Mouse (Mus musculus): ENCODE results near the gene Midn. TPM values are rescaled to one million over a fixed set of nuclear protein-coding genes. Genes with fewer than 3 reads are reported as not detected.

The Midn gene
- polyA plus RNA-seq, 1 experiment from 2014 or later: 20.3 TPM

GRCm38 (mm10) chr10:80186649-80187048 lies 38.6 kb downstream of the Midn start:
- no peaks in the 10 kb centered on the region for H3K79me2 ChIP-seq (ENCODE audit: inconsistent target)
- H3K36me3 ChIP-seq (ENCODE audit: inconsistent target): no peaks in the 10 kb centered on the region
- WGBS (ENCODE audit: missing documents): 22% methylated on average over 27 of the region's 27 CpGs
- H3K27ac ChIP-seq: no peak overlapping the region
- H3K4me3 ChIP-seq (ENCODE audit: inconsistent target): no peak overlapping the region

- Histone ChIP-seq H3K79me2 (ENCODE audit: inconsistent target) (no peaks in the 10 kb centered on the region), H3K27ac (no peak overlapping the region), H3K36me3 (ENCODE audit: inconsistent target) (no peaks in the 10 kb centered on the region), H3K4me3 (ENCODE audit: inconsistent target) (no peak overlapping the region)
- WGBS (ENCODE audit: missing documents): 90% methylated on average over 10 of the region's 10 CpGs
These were observed 39.7 kb downstream of the Midn start for GRCm38 (mm10) chr10:80187739-80188138.

DNA sequence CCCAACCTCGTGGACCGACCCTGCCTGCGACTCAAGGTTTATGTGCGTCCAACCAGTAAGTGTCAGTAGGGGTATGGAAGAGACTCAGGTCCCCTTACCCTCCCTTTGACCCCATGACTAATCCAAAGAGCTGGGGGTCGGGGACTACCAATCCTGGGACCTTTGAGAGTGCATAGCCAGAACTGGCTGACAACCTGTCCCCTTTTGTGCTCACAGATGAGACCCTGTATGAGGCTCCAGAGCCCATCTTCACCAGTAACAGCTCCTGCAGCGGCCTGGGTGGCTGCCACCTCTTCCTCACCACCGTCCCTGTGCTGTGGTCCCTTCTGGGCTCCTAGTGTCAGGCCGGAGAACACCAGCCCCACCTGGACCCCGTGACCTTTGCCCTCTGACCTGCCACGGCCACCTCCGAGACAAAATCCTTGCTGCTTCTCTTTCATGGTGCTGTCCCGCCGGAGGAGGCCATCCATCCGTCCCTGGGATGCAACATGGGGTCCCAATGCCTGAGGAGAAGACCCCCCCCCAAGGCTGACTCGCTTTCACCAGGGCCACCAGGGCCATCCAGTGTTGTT lies 40.5 kb downstream of the Midn start:
- Histone ChIP-seq H3K36me3 (ENCODE audit: inconsistent target) (no peaks in the 10 kb centered on the region), H3K79me2 (ENCODE audit: inconsistent target) (no peaks in the 10 kb centered on the region), H3K4me3 (ENCODE audit: inconsistent target) (no peak overlapping the region), H3K27ac (no peak overlapping the region)
- WGBS (ENCODE audit: missing documents): 89% methylated on average over 10 of the region's 15 CpGs

GRCm38 (mm10) chr10:80189999-80190398 lies 41.9 kb downstream of the Midn start:
- Histone ChIP-seq H3K79me2 (ENCODE audit: inconsistent target) (no peaks in the 10 kb centered on the region), H3K36me3 (ENCODE audit: inconsistent target) (no peaks in the 10 kb centered on the region), H3K4me3 (ENCODE audit: inconsistent target) (no peak overlapping the region), H3K27ac (no peak overlapping the region)
- WGBS (ENCODE audit: missing documents): 8% methylated on average over 21 of the region's 21 CpGs

DNA sequence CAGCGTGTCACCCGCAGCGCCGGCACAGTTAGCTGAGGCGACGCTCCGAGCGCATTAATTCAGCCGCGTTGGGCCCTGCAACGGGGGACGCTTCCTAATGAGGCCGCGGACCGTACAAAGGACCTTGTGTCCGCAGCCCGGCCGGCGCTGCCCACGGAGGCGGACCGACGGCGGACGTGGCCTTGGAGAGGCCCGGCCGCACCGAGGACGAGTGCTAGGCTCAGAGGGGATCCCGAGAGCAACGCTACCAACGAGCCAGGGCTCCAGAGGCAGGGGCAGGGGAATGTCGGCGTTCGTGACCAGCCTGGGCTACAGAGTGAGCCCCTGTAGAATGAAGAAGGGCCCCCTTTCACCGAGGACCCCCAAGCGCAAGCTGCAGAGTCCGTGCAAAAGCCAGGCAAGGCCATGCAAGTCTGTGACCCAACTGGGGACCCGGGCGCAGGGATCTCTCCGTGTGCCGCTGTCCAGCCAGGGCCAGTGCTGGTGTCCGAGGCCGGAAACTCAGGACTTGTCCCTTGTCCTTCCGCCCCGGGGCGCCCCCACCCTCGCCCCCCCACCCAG lies 42.5 kb downstream of the Midn start:
- no peak overlapping the region for H3K27ac ChIP-seq
- H3K79me2 ChIP-seq (ENCODE audit: inconsistent target): no peaks in the 10 kb centered on the region
- H3K36me3 ChIP-seq (ENCODE audit: inconsistent target): no peaks in the 10 kb centered on the region
- H3K4me3 ChIP-seq (ENCODE audit: inconsistent target): no peak overlapping the region
- WGBS (ENCODE audit: missing documents): 2% methylated on average over 48 of the region's 48 CpGs

DNA sequence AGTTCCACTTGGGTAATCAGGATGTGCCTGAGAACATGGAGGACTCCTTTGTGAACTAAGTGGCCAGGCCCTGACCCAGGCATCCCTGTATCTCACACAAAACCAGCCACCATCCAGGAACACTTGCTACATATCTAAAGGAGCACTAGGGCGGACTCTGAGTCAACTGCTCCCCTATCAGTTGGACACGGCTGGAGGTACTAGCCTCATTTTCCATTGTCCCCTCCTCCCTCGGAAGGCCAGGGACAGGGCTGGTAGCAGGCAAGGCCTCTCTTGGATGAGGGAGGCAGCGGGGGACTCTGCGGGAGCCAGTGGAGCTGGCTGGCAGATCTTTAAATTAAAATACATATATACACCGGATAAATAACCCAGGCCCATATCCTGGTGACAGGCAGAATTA lies 45.9 kb downstream of the Midn start:
- Histone ChIP-seq H3K4me3 (ENCODE audit: inconsistent target) (no peak overlapping the region), H3K79me2 (ENCODE audit: inconsistent target) (no peaks in the 10 kb centered on the region), H3K27ac (no peak overlapping the region), H3K36me3 (ENCODE audit: inconsistent target) (no peaks in the 10 kb centered on the region)
- 88% methylated on average over 6 of the region's 6 CpGs for WGBS (ENCODE audit: missing documents)

DNA sequence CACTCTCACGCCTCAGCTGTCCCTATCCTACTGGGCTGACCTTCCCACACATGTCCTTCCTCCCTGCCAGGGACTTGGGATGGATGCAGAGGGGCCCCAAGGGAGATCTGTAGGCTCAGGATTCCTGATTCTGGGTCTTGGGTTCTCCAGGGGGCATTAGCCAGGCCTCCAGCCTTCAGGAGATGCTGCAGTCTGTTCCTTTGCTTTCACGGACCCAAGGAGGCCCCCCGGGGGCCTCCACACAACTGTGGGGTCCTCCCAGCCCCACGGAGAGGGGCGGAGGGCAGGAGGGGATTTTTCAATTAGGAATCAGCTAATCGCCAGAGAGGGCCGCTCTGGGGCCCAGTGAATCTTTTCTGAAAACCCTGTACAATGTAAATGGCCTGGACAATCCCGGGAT lies 46.4 kb downstream of the Midn start:
- Histone ChIP-seq H3K79me2 (ENCODE audit: inconsistent target) (no peaks in the 10 kb centered on the region), H3K27ac (no peak overlapping the region), H3K36me3 (ENCODE audit: inconsistent target) (no peaks in the 10 kb centered on the region), H3K4me3 (ENCODE audit: inconsistent target) (no peak overlapping the region)
- WGBS (ENCODE audit: missing documents): 83% methylated on average over 8 of the region's 8 CpGs

DNA sequence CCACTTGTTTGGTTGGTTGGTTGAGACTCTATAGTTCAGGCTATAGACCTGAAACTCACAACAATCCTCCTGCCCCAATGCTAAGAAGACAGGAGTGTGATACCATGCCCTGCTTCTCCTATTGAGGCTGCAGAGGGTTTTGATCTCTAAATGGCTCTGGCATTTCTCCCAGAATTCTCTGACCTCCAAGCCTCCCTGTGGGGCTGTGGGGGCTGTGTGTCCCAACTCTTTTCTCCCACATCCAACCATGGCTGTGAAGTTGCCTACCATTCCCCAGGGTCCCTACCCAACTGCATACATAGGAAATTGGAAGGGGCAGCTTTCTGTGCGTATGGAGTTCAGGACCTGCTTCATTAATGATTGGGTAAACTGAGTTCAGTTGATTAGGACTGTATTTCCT lies 48.1 kb downstream of the Midn start:
- H3K36me3 ChIP-seq (ENCODE audit: inconsistent target): no peaks in the 10 kb centered on the region
- H3K4me3 ChIP-seq (ENCODE audit: inconsistent target): no peak overlapping the region
- WGBS (ENCODE audit: missing documents): 100% methylated on average over 1 of the region's 1 CpGs
- H3K79me2 ChIP-seq (ENCODE audit: inconsistent target): no peaks in the 10 kb centered on the region
- no peak overlapping the region for H3K27ac ChIP-seq

- no peaks in the 10 kb centered on the region for H3K79me2 ChIP-seq (ENCODE audit: inconsistent target)
- H3K4me3 ChIP-seq (ENCODE audit: inconsistent target): no peak overlapping the region
- no peaks in the 10 kb centered on the region for H3K36me3 ChIP-seq (ENCODE audit: inconsistent target)
- 91% methylated on average over 27 of the region's 33 CpGs for WGBS (ENCODE audit: missing documents)
- H3K27ac ChIP-seq: no peak overlapping the region
These were observed 48.9 kb downstream of the Midn start for GRCm38 (mm10) chr10:80196778-80197581.

DNA sequence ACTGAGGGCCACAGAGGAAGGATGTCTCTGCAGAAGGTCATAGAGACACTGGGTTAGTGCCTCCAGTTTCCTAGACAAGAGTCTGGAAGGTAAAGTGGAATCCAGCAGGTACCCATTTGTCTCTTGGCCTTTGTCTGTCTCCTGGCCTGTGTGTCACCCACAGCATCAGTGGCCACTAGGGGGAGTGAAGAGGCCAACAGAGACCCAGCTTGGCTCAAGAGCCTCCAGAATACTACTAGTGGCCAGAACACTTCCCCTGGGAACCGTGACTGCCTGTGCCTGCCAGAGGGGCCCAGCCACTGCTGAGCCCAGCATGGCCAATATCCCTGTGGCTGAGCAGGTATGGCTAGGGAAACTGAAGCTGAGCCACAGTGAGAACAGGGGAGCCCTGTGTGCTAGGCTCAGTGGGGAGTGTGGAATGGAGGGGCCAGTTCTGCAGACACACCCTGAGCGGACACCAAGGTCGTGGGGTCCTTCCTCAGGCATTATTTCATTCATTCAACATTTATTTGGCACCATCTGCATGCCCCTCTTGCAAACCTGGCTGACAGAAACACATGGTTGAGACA lies 51.5 kb downstream of the Midn start:
- 62% methylated on average over 3 of the region's 3 CpGs for WGBS (ENCODE audit: missing documents)
- Histone ChIP-seq H3K27ac (no peak overlapping the region), H3K4me3 (ENCODE audit: inconsistent target) (no peak overlapping the region), H3K36me3 (ENCODE audit: inconsistent target) (no peaks in the 10 kb centered on the region), H3K79me2 (ENCODE audit: inconsistent target) (no peaks in the 10 kb centered on the region)

GRCm38 (mm10) chr10:80200485-80200884 lies 52.4 kb downstream of the Midn start:
- Histone ChIP-seq H3K4me3 (ENCODE audit: inconsistent target) (no peak overlapping the region), H3K79me2 (ENCODE audit: inconsistent target) (no peaks in the 10 kb centered on the region), H3K27ac (no peak overlapping the region), H3K36me3 (ENCODE audit: inconsistent target) (no peaks in the 10 kb centered on the region)
- 83% methylated on average over 6 of the region's 6 CpGs for WGBS (ENCODE audit: missing documents)

DNA sequence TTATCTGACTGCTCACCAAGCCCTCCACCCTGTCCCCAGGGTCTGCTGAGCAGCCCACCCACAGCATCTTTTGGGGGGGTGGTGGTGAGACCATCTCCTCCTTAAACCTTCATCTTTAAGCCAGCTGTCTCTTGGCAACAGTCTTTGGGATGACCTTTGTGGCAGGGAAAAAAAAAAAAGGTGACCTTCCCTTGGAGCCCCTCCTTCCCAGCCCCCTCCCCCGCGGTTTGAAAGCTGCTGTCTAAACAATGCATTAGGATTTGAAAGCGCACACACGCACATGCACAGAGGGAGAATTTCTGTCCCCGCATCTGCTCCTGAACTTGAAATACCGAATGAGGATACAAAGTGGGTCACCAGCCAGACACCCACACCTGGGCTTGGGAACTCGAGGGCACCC lies 56.0 kb downstream of the Midn start:
- Histone ChIP-seq H3K79me2 (ENCODE audit: inconsistent target) (no peaks in the 10 kb centered on the region), H3K36me3 (ENCODE audit: inconsistent target) (no peaks in the 10 kb centered on the region), H3K27ac (no peak overlapping the region), H3K4me3 (ENCODE audit: inconsistent target) (no peak overlapping the region)
- WGBS (ENCODE audit: missing documents): 79% methylated on average over 7 of the region's 7 CpGs

GRCm38 (mm10) chr10:80207201-80207600 lies 59.1 kb downstream of the Midn start:
- Histone ChIP-seq H3K36me3 (ENCODE audit: inconsistent target) (no peaks in the 10 kb centered on the region), H3K4me3 (ENCODE audit: inconsistent target) (no peak overlapping the region), H3K79me2 (ENCODE audit: inconsistent target) (no peaks in the 10 kb centered on the region), H3K27ac (no peak overlapping the region)
- WGBS (ENCODE audit: missing documents): 90% methylated on average over 1 of the region's 1 CpGs

GRCm38 (mm10) chr10:80207676-80208075 lies 59.6 kb downstream of the Midn start:
- WGBS (ENCODE audit: missing documents): 93% methylated on average over 10 of the region's 10 CpGs
- no peaks in the 10 kb centered on the region for H3K79me2 ChIP-seq (ENCODE audit: inconsistent target)
- H3K36me3 ChIP-seq (ENCODE audit: inconsistent target): no peaks in the 10 kb centered on the region
- no peak overlapping the region for H3K4me3 ChIP-seq (ENCODE audit: inconsistent target)
- no peak overlapping the region for H3K27ac ChIP-seq
